In genomic region chr16:8549506-8549905, GRCm38 (mm10) we compare ENCODE assay signal across 25 mouse cellular contexts. TPM values are rescaled to one million over a fixed set of nuclear protein-coding genes. Genes with fewer than 3 reads are reported as not detected.
DNase-seq lines count a peak whose midpoint lies in the region; ATAC-seq and TF ChIP-seq lines count a peak whose summit lies in the region.
"Had no signal": no experiment of that assay in that cellular context is flagged by ENCODE, and none has a peak within 500 bp of the region (broad histone marks: within the 10 kb centered on the region; RNA-seq: fewer than 3 reads in every experiment).

No protein-coding gene starts in this region.

- 56% methylated on average over 9 of the region's 9 CpGs for WGBS in heart, embryonic 10.5 days
- WGBS in heart, adult 2 months = 60% methylated on average over 9 of the region's 9 CpGs
- 48% methylated on average over 9 of the region's 9 CpGs for WGBS in liver, embryonic 14.5 days (ENCODE audit: insufficient replicate concordance)
- 69% methylated on average over 9 of the region's 9 CpGs for WGBS in hindbrain, postnatal 0 days

- no peak for TF ChIP-seq CTCF in heart, adult 2 months (IDR thresholded peaks at IDR 0.05)
- TF ChIP-seq CTCF in G1E (IDR thresholded peaks at IDR 0.05; ENCODE audit: low read depth, low read length) = no peak
- TF ChIP-seq CTCF in liver, embryonic 14.5 days (IDR thresholded peaks at IDR 0.05; ENCODE audit: low read depth) = no peak
- TF ChIP-seq CTCF in hindbrain, postnatal 0 days (IDR thresholded peaks at IDR 0.05; ENCODE audit: low read depth) = no peak

- H3K4me3 ChIP-seq in heart, embryonic 10.5 days = no peak overlapping the region
- no peak overlapping the region for H3K4me3 ChIP-seq in heart, adult 2 months
- H3K4me3 ChIP-seq in G1E (ENCODE audit: low read depth, low read length) = no peak overlapping the region
- H3K4me3 ChIP-seq in liver, embryonic 14.5 days (ENCODE audit: insufficient read depth in 1 of 2, low read depth in 2 of 2, low read length in 2 of 2) = no peak overlapping the region
- H3K4me3 ChIP-seq in hindbrain, postnatal 0 days (ENCODE audit: low read length) = no peak overlapping the region
- H3K4me3 ChIP-seq: embryonic facial prominence, embryonic 10.5 days; hindbrain, embryonic 15.5 days; kidney, embryonic 15.5 days; limb, embryonic 13.5 days; midbrain, embryonic 12.5 days; stomach, embryonic 15.5 days had no signal

- no peak for TF ChIP-seq EP300 in heart, adult 2 months (IDR thresholded peaks at IDR 0.05; ENCODE audit: insufficient read depth, low read depth, low read length)
- no peak for TF ChIP-seq EP300 in liver, embryonic 14.5 days (IDR thresholded peaks at IDR 0.05; ENCODE audit: low read depth)

- H3K4me1 ChIP-seq in heart, embryonic 10.5 days = no peaks in the 10 kb centered on the region
- H3K4me1 ChIP-seq in heart, adult 2 months (ENCODE audit: control insufficient read depth, insufficient read depth, low read length) = no peaks in the 10 kb centered on the region
- H3K4me1 ChIP-seq in G1E (ENCODE audit: insufficient read depth, low read depth, low read length) = 0 out of 2 replicates have a peak, but pooled peaks cover 2% of the 10 kb centered on the region
- H3K4me1 ChIP-seq in liver, embryonic 14.5 days (replicated peaks; ENCODE audit: control insufficient read depth in 2 of 2, insufficient read depth in 2 of 2, low read length in 1 of 2) = peaks cover 0 to 2% of the 10 kb centered on the region in 2 experiments; a peak in 2 of 4 replicates
- H3K4me1 ChIP-seq in hindbrain, postnatal 0 days (ENCODE audit: insufficient read depth, low read length) = no peaks in the 10 kb centered on the region
- H3K4me1 ChIP-seq: hindbrain, embryonic 15.5 days; kidney, embryonic 15.5 days; limb, embryonic 13.5 days; midbrain, embryonic 12.5 days; stomach, embryonic 15.5 days had no signal

- H3K27me3 ChIP-seq in heart, embryonic 10.5 days (ENCODE audit: insufficient read depth, poor library complexity, severe bottlenecking) = no peaks in the 10 kb centered on the region
- H3K27me3 ChIP-seq in heart, adult 2 months (ENCODE audit: control insufficient read depth, insufficient read depth, low read length) = no peaks in the 10 kb centered on the region
- H3K27me3 ChIP-seq in G1E (ENCODE audit: insufficient read depth, low read length) = peaks cover 4% of the 10 kb centered on the region; the same call in 1 of the 2 replicates
- H3K27me3 ChIP-seq in liver, embryonic 14.5 days (ENCODE audit: control insufficient read depth, insufficient read depth, low read length) = no peaks in the 10 kb centered on the region
- H3K27me3 ChIP-seq in hindbrain, postnatal 0 days (ENCODE audit: insufficient read depth, low read length) = no peaks in the 10 kb centered on the region
- H3K27me3 ChIP-seq: hindbrain, embryonic 15.5 days; kidney, embryonic 15.5 days; limb, embryonic 13.5 days; stomach, embryonic 15.5 days had no signal

- H3K9ac ChIP-seq in heart, adult 2 months (ENCODE audit: low read depth, low read length) = no peak overlapping the region
- no peak overlapping the region for H3K9ac ChIP-seq in liver, embryonic 14.5 days (replicated peaks)
- H3K9ac ChIP-seq in hindbrain, postnatal 0 days (replicated peaks; ENCODE audit: low read length) = no peak overlapping the region
- H3K9ac ChIP-seq: forebrain, postnatal 0 days; hindbrain, embryonic 15.5 days; kidney, embryonic 15.5 days; limb, embryonic 13.5 days; midbrain, embryonic 12.5 days; stomach, embryonic 15.5 days had no signal

- no peak overlapping the region for H3K4me2 ChIP-seq in liver, embryonic 14.5 days (ENCODE audit: low read depth)
- H3K4me2 ChIP-seq in hindbrain, postnatal 0 days (ENCODE audit: low read depth, low read length) = no peak overlapping the region
- H3K4me2 ChIP-seq: hindbrain, embryonic 15.5 days; kidney, embryonic 15.5 days; limb, embryonic 13.5 days; midbrain, embryonic 12.5 days; stomach, embryonic 15.5 days had no signal

- DNase-seq in heart, embryonic 10.5 days (ENCODE audit: low spot score) = peak; percentile 76
- no peak for DNase-seq in heart, adult 2 months
- DNase-seq in G1E (ENCODE audit: low spot score) = no peak
- peak; percentile 10 for DNase-seq in c-Kit-positive CD71-positive TER-119-negative erythroid progenitor cells, embryonic 14.5 days (ENCODE audit: low read depth)
- no peak for DNase-seq in liver, embryonic 14.5 days (ENCODE audit: low read depth in 3 of 3, low spot score in 3 of 3)
- no peak for DNase-seq in thymus, postnatal 0 days (ENCODE audit: low spot score)
- DNase-seq in hindbrain, postnatal 0 days (ENCODE audit: low spot score) = no peak
- DNase-seq: adrenal gland, adult 2 months; cerebellum, adult 8-10 months; forebrain, postnatal 0 days; gastrocnemius, postnatal 25 days; heart, postnatal 4 days; kidney, adult 11 months; kidney, postnatal 36 days; lung, adult 2 months; lung, postnatal 14 days; thymus, adult 2 months had no signal

- no peak overlapping the region for H3K27ac ChIP-seq in heart, embryonic 10.5 days
- no peak overlapping the region for H3K27ac ChIP-seq in heart, adult 2 months
- no peak overlapping the region for H3K27ac ChIP-seq in liver, embryonic 14.5 days
- no peak overlapping the region for H3K27ac ChIP-seq in hindbrain, postnatal 0 days
- H3K27ac ChIP-seq: embryonic facial prominence, embryonic 10.5 days; hindbrain, embryonic 15.5 days; kidney, embryonic 15.5 days; limb, embryonic 13.5 days; midbrain, embryonic 12.5 days; stomach, embryonic 15.5 days had no signal

- TF ChIP-seq POLR2A in heart, adult 2 months (IDR thresholded peaks at IDR 0.05; ENCODE audit: insufficient read depth, low read depth, low read length) = no peak

- H3K36me3 ChIP-seq in heart, embryonic 10.5 days = peaks cover 8% of the 10 kb centered on the region; the same call in 1 of the 2 replicates
- no peaks in the 10 kb centered on the region for H3K36me3 ChIP-seq in heart, adult 2 months (ENCODE audit: control insufficient read depth, insufficient read depth, low read length)
- no peaks in the 10 kb centered on the region for H3K36me3 ChIP-seq in G1E (replicated peaks)
- no peaks in the 10 kb centered on the region for H3K36me3 ChIP-seq in liver, embryonic 14.5 days (replicated peaks; ENCODE audit: control insufficient read depth, insufficient read depth, low read depth)
- no peaks in the 10 kb centered on the region for H3K36me3 ChIP-seq in hindbrain, postnatal 0 days (ENCODE audit: insufficient read depth, low read length)
- H3K36me3 ChIP-seq: midbrain, embryonic 12.5 days; stomach, embryonic 15.5 days had no signal

- no peaks in the 10 kb centered on the region for H3K9me3 ChIP-seq in heart, embryonic 10.5 days
- H3K9me3 ChIP-seq in G1E (replicated peaks) = no peaks in the 10 kb centered on the region
- H3K9me3 ChIP-seq in liver, embryonic 14.5 days (ENCODE audit: control insufficient read depth, low read length) = no peaks in the 10 kb centered on the region
- H3K9me3 ChIP-seq in hindbrain, postnatal 0 days (ENCODE audit: low read length) = peaks cover 3% of the 10 kb centered on the region; the same call in 1 of the 2 replicates
- H3K9me3 ChIP-seq: hindbrain, embryonic 15.5 days; limb, embryonic 13.5 days; midbrain, embryonic 12.5 days; stomach, embryonic 15.5 days had no signal

- intact Hi-C loops in heart, adult 2 months (cut with DNase I) = no loop called here

- ATAC-seq in G1E (ENCODE audit: extremely low read depth, insufficient number of reproducible peaks, low FRiP score, poor library complexity, severe bottlenecking) = peak; percentile 28; the same call in 1 of the 2 replicates
- ATAC-seq in liver, embryonic 14.5 days (ENCODE audit: insufficient read depth) = peak; percentile 45; the same call in 1 of the 2 replicates
- no peak for ATAC-seq in hindbrain, postnatal 0 days
- ATAC-seq: forebrain, postnatal 0 days had no signal

- no peaks in the 10 kb centered on the region for H3K79me2 ChIP-seq in heart, adult 2 months (replicated peaks; ENCODE audit: control insufficient read depth, insufficient read depth, low read length)

RNA-seq across cellular contexts. Expression of gene Abat, which starts 36.3 kb away (rescaled TPM):
- 34.7 and 41.8 TPM in 2 replicates for polyA plus RNA-seq in heart, embryonic 10.5 days (2016; fragmentation: Nextera tagmentation; extraction: Ambion mirVana)
- total RNA-seq in heart, adult 2 months (2021) = 1 to 10 TPM; 5.7 to 6.9 TPM
- polyA plus RNA-seq in heart, adult 2 months (2012; rRNA removed) = 11.5 and 16.6 TPM in 2 replicates
- not detected in 2 replicates for total RNA-seq in G1E (2014; fragmentation: Nextera tagmentation)
- total RNA-seq in G1E (2017) = 0.11 and 0.12 TPM in 2 replicates
- polyA plus RNA-seq in G1E (2012) = not detected in 2 replicates
- 11.9 and 12.8 TPM in 2 replicates for polyA plus RNA-seq in liver, embryonic 14.5 days (2012; rRNA removed)
- polyA plus RNA-seq in liver, embryonic 14.5 days (2014; fragmentation: Nextera tagmentation; extraction: Ambion mirVana) = 13.7 and 16.3 TPM in 2 replicates
- 9.3 and 13.9 TPM in 2 replicates for polyA plus RNA-seq in thymus, postnatal 0 days (2015; fragmentation: Nextera tagmentation; extraction: Ambion mirVana)
- total RNA-seq in hindbrain, postnatal 0 days (2014; rRNA removed) = 149 and 157 TPM in 2 replicates
- 108 and 111 TPM in 2 replicates for polyA plus RNA-seq in hindbrain, postnatal 0 days (2015; fragmentation: Nextera tagmentation; extraction: Ambion mirVana)
- total RNA-seq: monocyte, adult 5-6 weeks; neutrophil, adult 5-6 weeks had no signal

Comparison
In these comparisons a context has a peak if more than half of its experiments do, and no peak if none do; other contexts are left out.
1. DNase-seq: peak in heart, embryonic 10.5 days (single experiment) and c-Kit-positive CD71-positive TER-119-negative erythroid progenitor cells, embryonic 14.5 days (single experiment); none in heart, adult 2 months (0 of 2), G1E (single experiment), liver, embryonic 14.5 days (0 of 3), thymus, postnatal 0 days (single experiment) and hindbrain, postnatal 0 days (single experiment).
2. RNA of gene Abat, which starts 36.3 kb away (polyA plus RNA-seq): 108 to 111 TPM in hindbrain, postnatal 0 days, 34.7 to 41.8 TPM in heart, embryonic 10.5 days, 11.9 to 16.3 TPM in liver, embryonic 14.5 days, 11.5 to 16.6 TPM in heart, adult 2 months and 9.3 to 13.9 TPM in thymus, postnatal 0 days; not detected in G1E; every median in the first group is over 10 times any median in the second.